Mouse (Mus musculus) limb, embryonic 10.5 days (tissue): ENCODE data around the gene Wdr90. TPM values are rescaled to one million over a fixed set of nuclear protein-coding genes. Genes with fewer than 3 reads are reported as not detected.

Source experiments
- DNase-seq: peaks from one replicate; pipeline ENCODE4 v3.0.0-alpha.2; 2017; ENCODE audit warnings: low spot score
- H3K27ac ChIP-seq: fragments of 300-500 bp; sonication (generic); 2 replicates; pipeline ENCODE4 v1.5.1; 2016; ENCODE audit warnings: mild to moderate bottlenecking
- H3K27me3 ChIP-seq: fragments of 300-500 bp; sonication (generic); 2 replicates; pipeline ENCODE4 v1.6.1; 2016; ENCODE audit warnings: low read depth, mild to moderate bottlenecking; ENCODE audit not compliant: poor library complexity, severe bottlenecking
- H3K36me3 ChIP-seq: fragments of 300-500 bp; sonication (generic); 2 replicates; pipeline ENCODE4 v1.6.1; 2016; ENCODE audit warnings: mild to moderate bottlenecking, moderate library complexity
- H3K4me1 ChIP-seq: fragments of 300-500 bp; sonication (generic); 2 replicates; pipeline ENCODE4 v1.6.1; 2016
- H3K4me3 ChIP-seq: fragments of 300-500 bp; sonication (generic); 2 replicates; pipeline ENCODE4 v1.5.1; 2016; ENCODE audit warnings: mild to moderate bottlenecking, moderate library complexity
- H3K9me3 ChIP-seq: fragments of 300-500 bp; sonication (generic); replicated peaks from 2 replicates; pipeline ENCODE4 v1.6.1; 2016; ENCODE audit warnings: mild to moderate bottlenecking
- WGBS: fragments of 180-500 bp; shearing (Covaris S2); methylation state at CpG from one replicate; pipeline ENCODE4 v1.1.7; 2016; 5-methylcytosine and 5-hydroxymethylcytosine counted together
- microRNA-seq: library from miRNA; unstranded; fragments of <30 nt; microRNA quantifications from one replicate; pipeline ENCODE4, GENCODE M21; 2017
- polyA plus RNA-seq: library from polyadenylated mRNA; unstranded; fragments of >200 nt; fragmentation: Nextera tagmentation; extraction: Ambion mirVana; gene quantifications from 2 replicates; pipeline ENCODE4 v1.2.1, GENCODE M21; 2016

Wdr90 gene
- polyA plus RNA-seq, 1 experiment from 2014 or later, result 46.2 TPM

GRCm38 (mm10) chr17:25796211-25796771 is 65.0 kb downstream of the Wdr90 start:
- Histone ChIP-seq H3K9me3 (no peaks in the 10 kb centered on the region), H3K4me1 (peaks cover 62% of the 10 kb centered on the region), H3K4me3 (peak overlapping the region; percentile 87), H3K27ac (peak overlapping the region; percentile 91), H3K27me3 (peaks cover 2% of the 10 kb centered on the region; the same call in 1 of the 2 replicates), H3K36me3 (peaks cover 27% of the 10 kb centered on the region)
- peak; percentile 61 for DNase-seq
- WGBS, result under 1% methylated on average over 37 of the region's 37 CpGs

DNA sequence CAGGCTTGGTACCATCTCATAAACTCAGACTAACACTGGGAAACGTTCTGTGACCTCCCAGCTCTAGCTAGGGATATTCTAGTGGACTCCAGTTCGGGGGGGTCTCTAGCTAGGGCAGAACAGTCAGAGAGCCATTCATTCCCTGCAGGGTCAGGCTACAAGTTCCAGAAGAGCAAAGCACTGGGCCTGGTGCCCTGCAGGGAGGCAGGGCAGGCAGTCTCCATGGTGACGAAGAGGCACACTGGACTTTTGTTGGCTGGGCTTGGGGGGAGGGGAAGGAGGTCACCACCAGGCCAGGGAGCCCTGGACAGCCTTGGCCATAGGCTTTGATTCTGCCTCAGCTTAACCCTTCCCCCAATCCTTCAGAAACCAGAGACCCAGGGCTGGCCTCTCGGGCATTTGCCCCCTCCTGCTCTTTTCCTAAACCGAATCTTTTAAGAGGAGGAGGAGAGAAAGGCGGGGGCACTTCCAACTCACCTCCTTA is 65.7 kb downstream of the Wdr90 start, which contains the start of gene AC134908.4:
TSS of gene AC134908.4 (minus strand) at position 51 of the 484 bp plus-strand sequence.
- Histone ChIP-seq H3K4me1 (peaks cover 68% of the 10 kb centered on the region), H3K4me3 (peak within 1 kb of the TSS; percentile 87), H3K27ac (peak within 1 kb of the TSS; percentile 91), H3K27me3 (no peaks in the 10 kb centered on the region), H3K9me3 (no peaks in the 10 kb centered on the region), H3K36me3 (peaks cover 28% of the 10 kb centered on the region)
- peak; percentile 77 for DNase-seq
- 2% methylated on average over 6 of the region's 6 CpGs for WGBS

- WGBS, result 87% methylated on average over 17 of the region's 17 CpGs
Observed at GRCm38 (mm10) chr17:25794998-25795397, 66.3 kb downstream of the Wdr90 start.

More at GRCm38 (mm10) chr17:25794998-25795397, 66.3 kb downstream of the Wdr90 start:
- H3K36me3 ChIP-seq, result peaks cover 30% of the 10 kb centered on the region
- no peaks in the 10 kb centered on the region for H3K27me3 ChIP-seq
- peaks cover 70% of the 10 kb centered on the region for H3K4me1 ChIP-seq
- H3K9me3 ChIP-seq, result no peaks in the 10 kb centered on the region
- DNase-seq, result no peak
- peak overlapping the region; percentile 87 for H3K4me3 ChIP-seq
- peak overlapping the region; percentile 91 for H3K27ac ChIP-seq

Small RNA genes within 50 kb of the gene (microRNA-seq; reads per million reads assigned to microRNA genes)
- gene Mir3082, result not detected

Other genes starting within 250 kb of the Wdr90 start
- 2.0 TPM in 2 replicates for gene Gng13, start 144.3 kb downstream of the Wdr90 start, polyA plus RNA-seq
- gene Chtf18, start 134.1 kb downstream of the Wdr90 start, polyA plus RNA-seq, result 68.5 and 71.9 TPM in 2 replicates
- 24.8 and 27.0 TPM in 2 replicates for gene Rpusd1, start 133.8 kb downstream of the Wdr90 start, polyA plus RNA-seq
- not detected in 2 replicates for gene Mslnl, start 125.5 kb downstream of the Wdr90 start, polyA plus RNA-seq
- 0.98 TPM in 1 of 2 replicates, not detected in the other for gene Msln, start 107.1 kb downstream of the Wdr90 start, polyA plus RNA-seq
- gene Narfl, start 87.7 kb downstream of the Wdr90 start, polyA plus RNA-seq, result 21.2 and 26.8 TPM in 2 replicates
- 59.7 and 80.7 TPM in 2 replicates for gene Haghl, start 75.8 kb downstream of the Wdr90 start, polyA plus RNA-seq
- gene Ccdc78, start 74.9 kb downstream of the Wdr90 start, polyA plus RNA-seq, result 0.44 and 0.50 TPM in 2 replicates
- gene Fam173a, start 68.6 kb downstream of the Wdr90 start, polyA plus RNA-seq, result 55.6 and 63.3 TPM in 2 replicates
- 0.76 TPM in 1 of 2 replicates, not detected in the other for gene AC134908.4, start 65.8 kb downstream of the Wdr90 start, polyA plus RNA-seq
- 87.5 and 112 TPM in 2 replicates for gene Metrn, start 64.4 kb downstream of the Wdr90 start, polyA plus RNA-seq
- gene Fbxl16, start 52.4 kb downstream of the Wdr90 start, polyA plus RNA-seq, result 1.0 and 1.5 TPM in 2 replicates
- 31.6 and 32.0 TPM in 2 replicates for gene Wdr24, start 37.9 kb downstream of the Wdr90 start, polyA plus RNA-seq
- gene Jmjd8, start 32.6 kb downstream of the Wdr90 start, polyA plus RNA-seq, result 52.4 and 54.9 TPM in 2 replicates
- 408 and 426 TPM in 2 replicates for gene Stub1, start 28.1 kb downstream of the Wdr90 start, polyA plus RNA-seq
- 1.0 and 1.2 TPM in 2 replicates for gene Rhbdl1, start 24.2 kb downstream of the Wdr90 start, polyA plus RNA-seq
- 1.5 and 1.9 TPM in 2 replicates for gene Gm20683, start 19.7 kb downstream of the Wdr90 start, polyA plus RNA-seq
- gene Rhot2, start 16.6 kb downstream of the Wdr90 start, polyA plus RNA-seq, result 30.8 and 32.6 TPM in 2 replicates
- 13.6 and 22.0 TPM in 2 replicates for gene Mcrip2, start 7.3 kb upstream of the Wdr90 start, polyA plus RNA-seq
- gene Mettl26, start 13.6 kb upstream of the Wdr90 start, polyA plus RNA-seq, result 69.3 and 69.6 TPM in 2 replicates
- 2.6 and 5.6 TPM in 2 replicates for gene Wfikkn1, start 19.4 kb upstream of the Wdr90 start, polyA plus RNA-seq
- 37.5 and 37.9 TPM in 2 replicates for gene Rab40c, start 58.2 kb upstream of the Wdr90 start, polyA plus RNA-seq
- gene Pigq, start 83.4 kb upstream of the Wdr90 start, polyA plus RNA-seq, result 65.2 and 72.1 TPM in 2 replicates
- gene Nhlrc4, start 83.5 kb upstream of the Wdr90 start, polyA plus RNA-seq, result 0.10 and 0.18 TPM in 2 replicates
- gene A930017K11Rik, start 91.1 kb upstream of the Wdr90 start, polyA plus RNA-seq, result 0.08 and 0.20 TPM in 2 replicates
- gene Capn15, start 124.3 kb upstream of the Wdr90 start, polyA plus RNA-seq, result 38.7 and 38.9 TPM in 2 replicates
- 20.9 and 22.1 TPM in 2 replicates for gene Rab11fip3, start 208.1 kb upstream of the Wdr90 start, polyA plus RNA-seq
- 23.0 and 26.3 TPM in 2 replicates for gene Decr2, start 228.8 kb upstream of the Wdr90 start, polyA plus RNA-seq
- 163 and 186 TPM in 2 replicates for gene Nme4, start 234.1 kb upstream of the Wdr90 start, polyA plus RNA-seq